Mouse (Mus musculus) kidney, embryonic 16.5 days (tissue): ENCODE data around the gene Gm17657. TPM values are rescaled to one million over a fixed set of nuclear protein-coding genes. Genes with fewer than 3 reads are reported as not detected.
"Not testable (repeated sequence)": the region's sequence is repeated elsewhere in the genome, so short reads cannot be mapped to it uniquely, and the experiment has no call there.

ENCODE experiments used
- ATAC-seq: fragments of 200-750 bp; cut with Nextera tagmentation; 2 replicates; pipeline ENCODE4 v1.8.0; 2017; ENCODE audit warnings: moderate TSS enrichment; ENCODE audit not compliant: low FRiP score, low TSS enrichment
- H3K27ac ChIP-seq: fragments of 300-500 bp; sonication (generic); 2 replicates; pipeline ENCODE4 v1.5.1; 2014; ENCODE audit warnings: low read length
- H3K27me3 ChIP-seq: fragments of 300-500 bp; sonication (generic); 2 replicates; pipeline ENCODE4 v1.6.1; 2014; ENCODE audit warnings: low read length, control low read depth, mixed read lengths; ENCODE audit not compliant: insufficient read depth
- H3K36me3 ChIP-seq: fragments of 300-500 bp; sonication (generic); 2 replicates; pipeline ENCODE4 v1.6.1; 2014; ENCODE audit warnings: low read length, control low read depth, mixed read lengths; ENCODE audit not compliant: insufficient read depth
- H3K4me1 ChIP-seq: fragments of 300-500 bp; sonication (generic); 2 replicates; pipeline ENCODE4 v1.6.1; 2014; ENCODE audit warnings: low read length, control low read depth, mixed read lengths; ENCODE audit not compliant: insufficient read depth
- H3K4me2 ChIP-seq: fragments of 300-500 bp; sonication (generic); replicated peaks from 2 replicates; pipeline ENCODE4 v1.6.1; 2014; ENCODE audit warnings: low read depth, low read length
- H3K4me3 ChIP-seq: fragments of 300-500 bp; sonication (generic); 2 replicates; pipeline ENCODE4 v1.5.1; 2014; ENCODE audit warnings: mild to moderate bottlenecking, low read length
- H3K9ac ChIP-seq: fragments of 300-500 bp; sonication (generic); replicated peaks from 2 replicates; pipeline ENCODE4 v1.6.1; 2014; ENCODE audit warnings: low read length
- H3K9me3 ChIP-seq: fragments of 300-500 bp; sonication (generic); 2 replicates; pipeline ENCODE4 v1.6.1; 2016; ENCODE audit warnings: low read length, control low read depth
- WGBS: fragments of 180-500 bp; shearing (Covaris S2); extraction: QIAGEN DNeasy Blood & Tissue Kit; methylation state at CpG from one replicate; pipeline ENCODE4 v1.1.7; 2014; 5-methylcytosine and 5-hydroxymethylcytosine counted together
- polyA plus RNA-seq: library from polyadenylated mRNA; unstranded; fragments of >200 nt; fragmentation: Nextera tagmentation; extraction: Ambion mirVana; gene quantifications from 2 replicates; pipeline ENCODE4 v1.2.1, GENCODE M21; 2015

Gm17657 gene
- polyA plus RNA-seq, 1 experiment from 2014 or later, result not detected

GRCm38 (mm10) chr17:29498028-29498427 lies 51.4 kb downstream of the Gm17657 start:
- WGBS, result 52% methylated on average over 4 of the region's 4 CpGs
- Histone ChIP-seq H3K9ac (no peak overlapping the region), H3K9me3 (no peaks in the 10 kb centered on the region), H3K4me3 (no peak overlapping the region), H3K4me2 (no peak overlapping the region), H3K27ac (no peak overlapping the region), H3K27me3 (no peaks in the 10 kb centered on the region), H3K36me3 (peaks cover 12% of the 10 kb centered on the region; the same call in 1 of the 2 replicates), H3K4me1 (peaks cover 17% of the 10 kb centered on the region)
- no peak for ATAC-seq

- not testable (repeated sequence) for ATAC-seq, H3K9me3 ChIP-seq, H3K4me3 ChIP-seq, H3K27ac ChIP-seq, H3K27me3 ChIP-seq, H3K4me2 ChIP-seq, H3K9ac ChIP-seq
- Histone ChIP-seq H3K4me1 (peaks cover 14% of the 10 kb centered on the region), H3K36me3 (peaks cover 12% of the 10 kb centered on the region; the same call in 1 of the 2 replicates)
- WGBS, result 65% methylated on average over 1 of the region's 1 CpGs
These were observed 52.0 kb downstream of the Gm17657 start for GRCm38 (mm10) chr17:29497481-29497880.

GRCm38 (mm10) chr17:29497071-29497354 lies 52.4 kb downstream of the Gm17657 start:
- ATAC-seq, result no peak
- H3K27me3 ChIP-seq, result no peaks in the 10 kb centered on the region
- H3K9me3 ChIP-seq, result no peaks in the 10 kb centered on the region
- H3K4me3 ChIP-seq, result no peak overlapping the region
- H3K4me2 ChIP-seq, result no peak overlapping the region
- WGBS, result 93% methylated on average over 3 of the region's 3 CpGs
- H3K9ac ChIP-seq, result no peak overlapping the region
- H3K27ac ChIP-seq, result no peak overlapping the region
- H3K4me1 ChIP-seq, result peaks cover 12% of the 10 kb centered on the region
- peaks cover 12% of the 10 kb centered on the region; the same call in 1 of the 2 replicates for H3K36me3 ChIP-seq

GRCm38 (mm10) chr17:29496211-29497070 lies 53.0 kb downstream of the Gm17657 start:
- Histone ChIP-seq H3K4me1 (peaks cover 12% of the 10 kb centered on the region), H3K27ac (no peak overlapping the region), H3K4me2 (no peak overlapping the region), H3K36me3 (peaks cover 12% of the 10 kb centered on the region; the same call in 1 of the 2 replicates), H3K9ac (no peak overlapping the region), H3K27me3 (no peaks in the 10 kb centered on the region), H3K4me3 (no peak overlapping the region), H3K9me3 (no peaks in the 10 kb centered on the region)
- WGBS, result 80% methylated on average over 6 of the region's 6 CpGs
- no peak for ATAC-seq

GRCm38 (mm10) chr17:29494732-29495076 lies 54.7 kb downstream of the Gm17657 start:
- no peak overlapping the region for H3K4me3 ChIP-seq
- H3K36me3 ChIP-seq, result peaks cover 12% of the 10 kb centered on the region; the same call in 1 of the 2 replicates
- H3K27me3 ChIP-seq, result no peaks in the 10 kb centered on the region
- no peak overlapping the region for H3K27ac ChIP-seq
- H3K4me2 ChIP-seq, result no peak overlapping the region
- H3K9ac ChIP-seq, result no peak overlapping the region
- WGBS, result 58% methylated on average over 8 of the region's 8 CpGs
- H3K9me3 ChIP-seq, result no peaks in the 10 kb centered on the region
- ATAC-seq, result no peak
- peaks cover 12% of the 10 kb centered on the region for H3K4me1 ChIP-seq

- Histone ChIP-seq H3K4me3 (no peak overlapping the region), H3K4me1 (peaks cover 12% of the 10 kb centered on the region), H3K36me3 (peaks cover 12% of the 10 kb centered on the region; the same call in 1 of the 2 replicates), H3K9ac (no peak overlapping the region), H3K27me3 (no peaks in the 10 kb centered on the region), H3K27ac (no peak overlapping the region), H3K9me3 (no peaks in the 10 kb centered on the region), H3K4me2 (no peak overlapping the region)
- ATAC-seq, result no peak
- 64% methylated on average over 10 of the region's 10 CpGs for WGBS
These were observed 55.2 kb downstream of the Gm17657 start for GRCm38 (mm10) chr17:29494062-29494731.

- H3K4me1 ChIP-seq, result peaks cover 18% of the 10 kb centered on the region
These were observed 55.9 kb downstream of the Gm17657 start for GRCm38 (mm10) chr17:29493461-29493980.

GRCm38 (mm10) chr17:29492269-29493191 lies 56.9 kb downstream of the Gm17657 start:
- 1% methylated on average over 22 of the region's 22 CpGs for WGBS
- Histone ChIP-seq H3K4me1 (peaks cover 18% of the 10 kb centered on the region), H3K9ac (peak overlapping the region; percentile 91), H3K27me3 (no peaks in the 10 kb centered on the region), H3K9me3 (no peaks in the 10 kb centered on the region), H3K36me3 (peaks cover 12% of the 10 kb centered on the region; the same call in 1 of the 2 replicates), H3K27ac (peak overlapping the region; percentile 85), H3K4me2 (peak overlapping the region; percentile 70), H3K4me3 (peak overlapping the region; percentile 98)
- ATAC-seq, result no peak

More at GRCm38 (mm10) chr17:29493461-29493980, 55.9 kb downstream of the Gm17657 start:
- ATAC-seq, result no peak
- Histone ChIP-seq H3K27me3 (no peaks in the 10 kb centered on the region), H3K9ac (peak overlapping the region; percentile 37; the same call in 1 of the 2 replicates), H3K36me3 (peaks cover 12% of the 10 kb centered on the region; the same call in 1 of the 2 replicates), H3K27ac (peak overlapping the region; percentile 47; the same call in 1 of the 2 replicates), H3K4me3 (no peak overlapping the region; the same call in 1 of the 2 replicates), H3K4me2 (peak overlapping the region; percentile 70), H3K9me3 (no peaks in the 10 kb centered on the region)
- WGBS, result 77% methylated on average over 11 of the region's 11 CpGs
